1 mouse cellular context compared by ENCODE assay signal in genomic region chr10:127513501-127514091, GRCm38 (mm10).
A peak's percentile ranks its signal among the peaks of the same experiment; 100 is the strongest.
TF ChIP-seq lines count a peak whose summit lies in the region.

No protein-coding gene starts in this region.

TF ChIP-seq in MEL, 35 proteins besides CTCF, POLR2A, EP300 and RAD21 (continued from another document):
- no peak for TF ChIP-seq MYC (IDR thresholded peaks at IDR 0.05; ENCODE audit: low read depth, low read length)
- no peak; the same call in 1 of the 2 replicates for TF ChIP-seq ZKSCAN1 (IDR thresholded peaks at IDR 0.05; ENCODE audit: low read depth, low read length)
- no peak for TF ChIP-seq MXI1 (IDR thresholded peaks at IDR 0.05; ENCODE audit: low read depth, low read length)
- TF ChIP-seq MAZ (IDR thresholded peaks at IDR 0.05; ENCODE audit: low read depth, low read length) = peak; percentile 96
- 0 out of 2 replicates have a peak, but pooled peaks have one; percentile 17 for TF ChIP-seq ZC3H11A (IDR thresholded peaks at IDR 0.05; ENCODE audit: low read depth, low read length)
- TF ChIP-seq NELFE (IDR thresholded peaks at IDR 0.05; ENCODE audit: low read depth, low read length) = peak; percentile 49; the same call in 1 of the 2 replicates
- no peak for TF ChIP-seq E2F4 (IDR thresholded peaks at IDR 0.05; ENCODE audit: borderline replicate concordance, low read depth, low read length)
- no peak for TF ChIP-seq TBP (IDR thresholded peaks at IDR 0.05; ENCODE audit: low read depth, low read length)
- TF ChIP-seq MYB (IDR thresholded peaks at IDR 0.05; ENCODE audit: low read depth, low read length) = no peak
- TF ChIP-seq GABPA (IDR thresholded peaks at IDR 0.05; ENCODE audit: low read depth, low read length) = no peak
- TF ChIP-seq BHLHE40 (IDR thresholded peaks at IDR 0.05; ENCODE audit: borderline replicate concordance, low read depth, low read length) = peak; percentile 54; the same call in 1 of the 2 replicates
- no peak for TF ChIP-seq KAT2A (conservative IDR thresholded peaks at IDR 0.05; ENCODE audit: low read depth, low read length)
- TF ChIP-seq ZNF384 (IDR thresholded peaks at IDR 0.05; ENCODE audit: low read depth, low read length) = no peak
- TF ChIP-seq TCF12 (IDR thresholded peaks at IDR 0.05; ENCODE audit: low read depth, low read length) = peak; percentile 53
- peak; percentile 71 for TF ChIP-seq HCFC1 (IDR thresholded peaks at IDR 0.05; ENCODE audit: low read depth, low read length)
- TF ChIP-seq CHD1 (IDR thresholded peaks at IDR 0.05; ENCODE audit: low read depth, low read length) = no peak
- TF ChIP-seq UBTF (IDR thresholded peaks at IDR 0.05; ENCODE audit: borderline replicate concordance, insufficient read depth, low read depth, low read length) = no peak
- TF ChIP-seq RCOR1 (IDR thresholded peaks at IDR 0.05; ENCODE audit: low read depth, low read length) = 0 out of 2 replicates have a peak, but pooled peaks have one; percentile 35
- TF ChIP-seq ETS1 (IDR thresholded peaks at IDR 0.05; ENCODE audit: low read depth, low read length) = peak; percentile 45
- TF ChIP-seq TAL1 (IDR thresholded peaks at IDR 0.05; ENCODE audit: low read length) = no peak
- TF ChIP-seq CHD2 (IDR thresholded peaks at IDR 0.05; ENCODE audit: low read length) = no peak; the same call in 1 of the 2 replicates
- peak; percentile 54 for TF ChIP-seq SIN3A (IDR thresholded peaks at IDR 0.05; ENCODE audit: low read length)
- no peak for TF ChIP-seq POLR2AphosphoS2 (IDR thresholded peaks at IDR 0.05; ENCODE audit: low read length)
- no peak for TF ChIP-seq JUND (IDR thresholded peaks at IDR 0.05; ENCODE audit: low read depth, low read length)
- TF ChIP-seq POLR2AphosphoS5 (IDR thresholded peaks at IDR 0.05; ENCODE audit: borderline replicate concordance, low read depth, low read length) = no peak
- no peak for TF ChIP-seq SMC3 (IDR thresholded peaks at IDR 0.05; ENCODE audit: low read depth, low read length)
